Mouse (Mus musculus) stomach, embryonic 16.5 days (tissue): Measurements from ENCODE around the gene Mrpl16. TPM values are rescaled to one million over a fixed set of nuclear protein-coding genes. Genes with fewer than 3 reads are reported as not detected.

Experiments
- ATAC-seq: fragments of 200-750 bp; cut with Nextera tagmentation; 2 replicates; pipeline ENCODE4 v1.8.0; 2017; ENCODE audit warnings: moderate number of reproducible peaks, moderate TSS enrichment; ENCODE audit not compliant: insufficient read depth, low FRiP score
- H3K27ac ChIP-seq: fragments of 300-500 bp; sonication (generic); 2 replicates; pipeline ENCODE4 v1.5.1; 2014; ENCODE audit warnings: low read length
- H3K27me3 ChIP-seq: fragments of 300-500 bp; sonication (generic); 2 replicates; pipeline ENCODE4 v1.6.1; 2014; ENCODE audit warnings: low read length, control low read depth, mixed read lengths; ENCODE audit not compliant: control insufficient read depth, insufficient read depth
- H3K36me3 ChIP-seq: fragments of 300-500 bp; sonication (generic); 2 replicates; pipeline ENCODE4 v1.6.1; 2014; ENCODE audit warnings: low read length; ENCODE audit not compliant: control insufficient read depth, insufficient read depth
- H3K4me1 ChIP-seq: fragments of 300-500 bp; sonication (generic); 2 replicates; pipeline ENCODE4 v1.6.1; 2014; ENCODE audit warnings: low read length, control low read depth, mixed read lengths; ENCODE audit not compliant: control insufficient read depth, insufficient read depth
- H3K4me2 ChIP-seq: fragments of 300-500 bp; sonication (generic); 2 replicates; pipeline ENCODE4 v1.6.1; 2014; ENCODE audit warnings: low read depth, low read length, mixed read lengths
- H3K4me3 ChIP-seq: fragments of 300-500 bp; sonication (generic); replicated peaks from 2 replicates; pipeline ENCODE4 v1.5.1; 2014; ENCODE audit warnings: mild to moderate bottlenecking, low read length
- H3K9ac ChIP-seq: fragments of 300-500 bp; sonication (generic); 2 replicates; pipeline ENCODE4 v1.6.1; 2014; ENCODE audit warnings: low read length
- H3K9me3 ChIP-seq: fragments of 300-500 bp; sonication (generic); replicated peaks from 2 replicates; pipeline ENCODE4 v1.6.1; 2016; ENCODE audit warnings: low read length, control low read depth; ENCODE audit not compliant: control insufficient read depth
- WGBS: fragments of 180-500 bp; shearing (Covaris S2); extraction: QIAGEN DNeasy Blood & Tissue Kit; methylation state at CpG from one replicate; pipeline ENCODE4 v1.1.7; 2014; 5-methylcytosine and 5-hydroxymethylcytosine counted together
- polyA plus RNA-seq: library from polyadenylated mRNA; unstranded; fragments of >200 nt; fragmentation: Nextera tagmentation; extraction: Ambion mirVana; gene quantifications from 2 replicates; pipeline ENCODE4 v1.2.1, GENCODE M21; 2015

Mrpl16 gene
- 51.7 and 53.0 TPM in 2 replicates for polyA plus RNA-seq

GRCm38 (mm10) chr19:11770205-11770892 lies at the start of gene Mrpl16:
Gene Mrpl16, plus strand, starts transcription at chr19:11770391.
- Histone ChIP-seq H3K27me3 (no peaks in the 10 kb centered on the region), H3K27ac (peak within 1 kb of the TSS; percentile 72), H3K4me1 (peaks cover 5% of the 10 kb centered on the region), H3K36me3 (peaks cover 4% of the 10 kb centered on the region; the same call in 1 of the 2 replicates), H3K4me3 (peak within 1 kb of the TSS; percentile 84), H3K9ac (peak within 1 kb of the TSS; percentile 80), H3K4me2 (peak within 1 kb of the TSS; percentile 73), H3K9me3 (no peaks in the 10 kb centered on the region)
- peak; percentile 91 for ATAC-seq
- under 1% methylated on average over 30 of the region's 30 CpGs for WGBS

DNA sequence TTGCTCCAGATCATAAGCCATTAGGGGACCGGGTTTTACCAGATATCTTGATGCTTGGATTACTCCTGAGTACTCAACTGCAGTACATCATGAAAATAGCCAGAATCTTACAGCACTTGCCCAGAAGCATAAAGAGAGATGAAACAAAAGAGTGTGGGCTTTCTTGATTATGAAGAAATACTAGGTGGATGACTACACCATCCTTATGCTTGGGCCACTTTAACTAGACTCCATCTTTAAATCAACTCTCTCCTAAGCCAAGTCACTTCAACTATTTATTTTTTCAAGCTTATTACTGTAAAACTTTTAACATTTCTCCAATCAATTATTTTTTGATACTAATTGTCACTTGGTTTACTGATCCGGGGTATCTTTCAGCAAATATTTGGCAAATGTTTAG lies 46.3 kb upstream of the Mrpl16 start:
- ATAC-seq, result no peak
- Histone ChIP-seq H3K4me3 (no peak overlapping the region), H3K4me2 (no peak overlapping the region), H3K9ac (no peak overlapping the region), H3K27ac (no peak overlapping the region), H3K9me3 (no peaks in the 10 kb centered on the region), H3K4me1 (no peaks in the 10 kb centered on the region), H3K36me3 (no peaks in the 10 kb centered on the region), H3K27me3 (no peaks in the 10 kb centered on the region)
- 42% methylated on average over 2 of the region's 2 CpGs for WGBS

DNA sequence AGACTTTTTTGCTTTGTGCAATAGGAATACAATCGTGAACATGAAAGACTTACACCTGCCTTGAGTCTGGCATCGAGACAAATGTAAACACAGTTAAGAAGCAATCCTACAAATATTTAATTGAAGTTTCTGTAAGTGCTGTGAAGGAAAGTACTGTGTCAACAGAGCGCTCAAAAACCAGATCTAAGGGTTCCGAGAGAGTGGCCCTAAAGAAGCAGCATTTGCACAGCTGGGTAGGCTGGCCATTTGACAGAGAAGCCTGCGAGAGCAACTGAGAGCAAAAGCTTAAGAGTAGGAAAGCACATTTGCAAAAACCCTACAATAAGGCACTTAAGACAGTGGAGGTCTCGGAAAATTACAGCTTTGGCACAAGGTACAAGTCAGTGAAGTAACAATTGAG lies 45.9 kb upstream of the Mrpl16 start:
- peak; percentile 84 for ATAC-seq
- Histone ChIP-seq H3K27me3 (no peaks in the 10 kb centered on the region), H3K4me2 (no peak overlapping the region), H3K9me3 (no peaks in the 10 kb centered on the region), H3K4me3 (no peak overlapping the region), H3K27ac (no peak overlapping the region), H3K4me1 (no peaks in the 10 kb centered on the region), H3K9ac (no peak overlapping the region), H3K36me3 (no peaks in the 10 kb centered on the region)
- WGBS, result 20% methylated on average over 6 of the region's 6 CpGs

- 57% methylated on average over 2 of the region's 2 CpGs for WGBS
- H3K4me2 ChIP-seq, result no peak overlapping the region
- no peaks in the 10 kb centered on the region for H3K27me3 ChIP-seq
- no peak overlapping the region for H3K4me3 ChIP-seq
- H3K4me1 ChIP-seq, result no peaks in the 10 kb centered on the region
- ATAC-seq, result no peak
- no peaks in the 10 kb centered on the region for H3K36me3 ChIP-seq
- H3K9ac ChIP-seq, result no peak overlapping the region
- no peak overlapping the region for H3K27ac ChIP-seq
- H3K9me3 ChIP-seq, result no peaks in the 10 kb centered on the region
Measured at GRCm38 (mm10) chr19:11725915-11726314, 44.3 kb upstream of the Mrpl16 start.

- H3K27me3 ChIP-seq, result no peaks in the 10 kb centered on the region
- H3K9ac ChIP-seq, result no peak overlapping the region
- no peak overlapping the region for H3K4me3 ChIP-seq
- H3K4me1 ChIP-seq, result no peaks in the 10 kb centered on the region
- H3K9me3 ChIP-seq, result no peaks in the 10 kb centered on the region
- 91% methylated on average over 5 of the region's 5 CpGs for WGBS
- ATAC-seq, result no peak
- H3K27ac ChIP-seq, result no peak overlapping the region
- H3K36me3 ChIP-seq, result no peaks in the 10 kb centered on the region
- no peak overlapping the region for H3K4me2 ChIP-seq
Measured at GRCm38 (mm10) chr19:11727304-11727703, 42.9 kb upstream of the Mrpl16 start.

- no peak overlapping the region for H3K9ac ChIP-seq
- ATAC-seq, result no peak
- no peak overlapping the region for H3K4me3 ChIP-seq
- H3K27me3 ChIP-seq, result no peaks in the 10 kb centered on the region
- H3K4me2 ChIP-seq, result no peak overlapping the region
- no peaks in the 10 kb centered on the region for H3K4me1 ChIP-seq
- no peak overlapping the region for H3K27ac ChIP-seq
- H3K36me3 ChIP-seq, result no peaks in the 10 kb centered on the region
- H3K9me3 ChIP-seq, result no peaks in the 10 kb centered on the region
- WGBS, result 80% methylated on average over 1 of the region's 1 CpGs
Measured at GRCm38 (mm10) chr19:11730278-11730677, 39.9 kb upstream of the Mrpl16 start.

- Histone ChIP-seq H3K4me1 (no peaks in the 10 kb centered on the region), H3K27me3 (no peaks in the 10 kb centered on the region), H3K9ac (no peak overlapping the region), H3K9me3 (no peaks in the 10 kb centered on the region), H3K36me3 (no peaks in the 10 kb centered on the region), H3K4me2 (no peak overlapping the region), H3K4me3 (no peak overlapping the region), H3K27ac (no peak overlapping the region)
- no peak for ATAC-seq
- 51% methylated on average over 1 of the region's 1 CpGs for WGBS
Measured at GRCm38 (mm10) chr19:11736455-11736854, 33.7 kb upstream of the Mrpl16 start.

GRCm38 (mm10) chr19:11745680-11746079 lies 24.5 kb upstream of the Mrpl16 start:
- Histone ChIP-seq H3K9me3 (no peaks in the 10 kb centered on the region), H3K27ac (no peak overlapping the region), H3K4me3 (no peak overlapping the region), H3K27me3 (no peaks in the 10 kb centered on the region), H3K4me1 (no peaks in the 10 kb centered on the region), H3K36me3 (no peaks in the 10 kb centered on the region), H3K4me2 (no peak overlapping the region), H3K9ac (no peak overlapping the region)
- ATAC-seq, result no peak

GRCm38 (mm10) chr19:11747298-11747697 lies 22.9 kb upstream of the Mrpl16 start, which contains the start of gene Gif:
Gene Gif, plus strand, starts transcription at chr19:11747554.
- Histone ChIP-seq H3K27ac (no peak within 1 kb of the TSS), H3K4me3 (no peak within 1 kb of the TSS), H3K36me3 (no peaks in the 10 kb centered on the region), H3K9me3 (no peaks in the 10 kb centered on the region), H3K4me1 (no peaks in the 10 kb centered on the region), H3K9ac (no peak within 1 kb of the TSS), H3K4me2 (no peak within 1 kb of the TSS), H3K27me3 (no peaks in the 10 kb centered on the region)
- ATAC-seq, result no peak
- 77% methylated on average over 2 of the region's 2 CpGs for WGBS
